25 mouse cellular contexts compared by ENCODE assay signal in genomic region chr4:104523776-104524175, GRCm38 (mm10).
A peak's percentile ranks its signal among the peaks of the same experiment; 100 is the strongest.
DNase-seq lines count a peak whose midpoint lies in the region; ATAC-seq and TF ChIP-seq lines count a peak whose summit lies in the region.
"Had no signal": no experiment of that assay in that cellular context is flagged by ENCODE, and none has a peak within 500 bp of the region (broad histone marks: within the 10 kb centered on the region; RNA-seq: fewer than 3 reads in every experiment).

No protein-coding gene starts in this region.

- no peak for TF ChIP-seq CTCF in intestine, postnatal 0 days (IDR thresholded peaks at IDR 0.05; ENCODE audit: low read depth)

- no peak overlapping the region for H3K9ac ChIP-seq in intestine, postnatal 0 days (ENCODE audit: low read depth, low read length)
- H3K9ac ChIP-seq in intestine, embryonic 16.5 days (ENCODE audit: low read depth, low read length): no peak overlapping the region
- H3K9ac ChIP-seq in hindbrain, embryonic 12.5 days: no peak overlapping the region
- H3K9ac ChIP-seq: heart, embryonic 15.5 days; hindbrain, embryonic 13.5 days; lung, embryonic 15.5 days; neural tube, embryonic 13.5 days had no signal

- no peaks in the 10 kb centered on the region for H3K27me3 ChIP-seq in intestine, postnatal 0 days (replicated peaks; ENCODE audit: control insufficient read depth, insufficient read depth, low read length)
- H3K27me3 ChIP-seq in intestine, embryonic 16.5 days (replicated peaks; ENCODE audit: control insufficient read depth, insufficient read depth, low read length): no peaks in the 10 kb centered on the region
- H3K27me3 ChIP-seq in hindbrain, embryonic 12.5 days: no peaks in the 10 kb centered on the region
- H3K27me3 ChIP-seq: CH12.LX; heart, embryonic 15.5 days; hindbrain, embryonic 13.5 days; lung, embryonic 15.5 days; neural tube, embryonic 13.5 days had no signal

- no peak for DNase-seq in cerebellum, postnatal 4 days (ENCODE audit: low spot score in 2 of 2)
- peak; percentile 52 for DNase-seq in cerebellum, adult 8-10 months
- DNase-seq in cerebellum, postnatal 36 days: peak; percentile 40 to 57
- DNase-seq in kidney, adult 8-10 months: no peak
- DNase-seq: adrenal gland, adult 2 months; gastrocnemius, postnatal 25 days; kidney, adult 9 months; kidney, postnatal 10 days; layer of hippocampus, adult 9-11 months; right cerebral cortex, postnatal 14 days; thymus, postnatal 4 days had no signal

- 74% methylated on average over 7 of the region's 7 CpGs for WGBS in intestine, postnatal 0 days
- 88% methylated on average over 7 of the region's 7 CpGs for WGBS in intestine, embryonic 16.5 days
- WGBS in hindbrain, embryonic 12.5 days: 83% methylated on average over 7 of the region's 7 CpGs

- peaks cover 8% of the 10 kb centered on the region; the same call in 1 of the 2 replicates for H3K4me1 ChIP-seq in intestine, postnatal 0 days (replicated peaks; ENCODE audit: control insufficient read depth, insufficient read depth, low read length)
- H3K4me1 ChIP-seq in intestine, embryonic 16.5 days (ENCODE audit: control insufficient read depth, insufficient read depth, low read length): peaks cover 13% of the 10 kb centered on the region; the same call in 1 of the 2 replicates
- peaks cover 2% of the 10 kb centered on the region; the same call in 1 of the 2 replicates for H3K4me1 ChIP-seq in hindbrain, embryonic 12.5 days
- H3K4me1 ChIP-seq: heart, embryonic 10.5 days; heart, embryonic 15.5 days had no signal

- H3K27ac ChIP-seq in intestine, postnatal 0 days (ENCODE audit: low read depth, low read length): peak overlapping the region; percentile 73
- no peak overlapping the region for H3K27ac ChIP-seq in intestine, embryonic 16.5 days (ENCODE audit: low read length)
- H3K27ac ChIP-seq in hindbrain, embryonic 12.5 days: no peak overlapping the region
- H3K27ac ChIP-seq: heart, embryonic 10.5 days; heart, embryonic 15.5 days; hindbrain, embryonic 13.5 days; lung, embryonic 15.5 days; midbrain, embryonic 10.5 days; neural tube, embryonic 13.5 days had no signal

- H3K9me3 ChIP-seq in intestine, postnatal 0 days (ENCODE audit: control insufficient read depth): no peaks in the 10 kb centered on the region
- H3K9me3 ChIP-seq in intestine, embryonic 16.5 days (ENCODE audit: control insufficient read depth, low read length): no peaks in the 10 kb centered on the region
- H3K9me3 ChIP-seq in hindbrain, embryonic 12.5 days (replicated peaks): no peaks in the 10 kb centered on the region
- H3K9me3 ChIP-seq: heart, embryonic 10.5 days; heart, embryonic 15.5 days; hindbrain, embryonic 13.5 days; lung, embryonic 15.5 days; midbrain, embryonic 10.5 days; neural tube, embryonic 13.5 days had no signal

- H3K36me3 ChIP-seq in intestine, postnatal 0 days (ENCODE audit: control insufficient read depth, insufficient read depth): no peaks in the 10 kb centered on the region
- no peaks in the 10 kb centered on the region for H3K36me3 ChIP-seq in intestine, embryonic 16.5 days (ENCODE audit: control insufficient read depth, insufficient read depth, low read length)
- no peaks in the 10 kb centered on the region for H3K36me3 ChIP-seq in hindbrain, embryonic 12.5 days
- H3K36me3 ChIP-seq: heart, embryonic 10.5 days; heart, embryonic 15.5 days; hindbrain, embryonic 13.5 days; lung, embryonic 15.5 days; midbrain, embryonic 10.5 days; neural tube, embryonic 13.5 days had no signal

- H3K4me3 ChIP-seq in intestine, postnatal 0 days (ENCODE audit: low read depth, low read length): no peak overlapping the region
- no peak overlapping the region for H3K4me3 ChIP-seq in intestine, embryonic 16.5 days (ENCODE audit: low read length)
- no peak overlapping the region for H3K4me3 ChIP-seq in hindbrain, embryonic 12.5 days
- H3K4me3 ChIP-seq: erythroblast, embryonic 14.5 days; heart, embryonic 10.5 days; heart, embryonic 15.5 days; hindbrain, embryonic 13.5 days; lung, embryonic 15.5 days; midbrain, embryonic 10.5 days; neural tube, embryonic 13.5 days had no signal

- H3K4me2 ChIP-seq in intestine, postnatal 0 days (replicated peaks; ENCODE audit: low read depth): no peak overlapping the region
- H3K4me2 ChIP-seq in intestine, embryonic 16.5 days (ENCODE audit: low read depth, low read length): no peak overlapping the region
- H3K4me2 ChIP-seq in hindbrain, embryonic 12.5 days (replicated peaks): no peak overlapping the region
- H3K4me2 ChIP-seq: heart, embryonic 15.5 days; hindbrain, embryonic 13.5 days; lung, embryonic 15.5 days; neural tube, embryonic 13.5 days had no signal

- ATAC-seq in cerebellum, adult (ENCODE audit: insufficient number of reproducible peaks, low FRiP score, low TSS enrichment): peak; percentile 75
- no peak for ATAC-seq in intestine, postnatal 0 days
- no peak; the same call in 1 of the 2 replicates for ATAC-seq in intestine, embryonic 16.5 days
- ATAC-seq in hindbrain, embryonic 12.5 days (ENCODE audit: low FRiP score): no peak
- ATAC-seq: activated CD4-positive, CD25-positive, alpha-beta regulatory T cell, adult 4 months; inflammation-experienced regulatory T-cells, adult 6 months had no signal

Comparison
In these comparisons a context has a peak if more than half of its experiments do, and no peak if none do; other contexts are left out.
1. DNase-seq: peak in cerebellum, adult 8-10 months (single experiment) and cerebellum, postnatal 36 days (2 of 2); none in cerebellum, postnatal 4 days (0 of 2) and kidney, adult 8-10 months (0 of 2).